Mouse (Mus musculus) ES-E14 (cell line): ENCODE data around the gene Gm17428.
"Not testable (repeated sequence)": the region's sequence is repeated elsewhere in the genome, so short reads cannot be mapped to it uniquely, and the experiment has no call there.

Experiments used
- CHD2 ChIP-seq: IDR thresholded peaks from 2 replicates; pipeline ENCODE4 v1.6.1; 2014; ENCODE audit warnings: mild to moderate bottlenecking, low read depth, low read length, inconsistent platforms
- HCFC1 ChIP-seq: IDR thresholded peaks from 2 replicates; pipeline ENCODE4 v1.6.1; 2012; ENCODE audit warnings: low read length, inconsistent platforms, borderline replicate concordance; ENCODE audit not compliant: insufficient read depth
- MAFK ChIP-seq: IDR thresholded peaks from 2 replicates; pipeline ENCODE4 v1.6.1; 2014; ENCODE audit warnings: mild to moderate bottlenecking, low read depth, low read length, inconsistent platforms; ENCODE audit not compliant: insufficient read depth
- ZC3H11A ChIP-seq: IDR thresholded peaks from 2 replicates; pipeline ENCODE4 v1.6.1; 2012; ENCODE audit warnings: low read depth, mild to moderate bottlenecking, inconsistent platforms, low read length, borderline replicate concordance
- ZNF384 ChIP-seq: IDR thresholded peaks from 2 replicates; pipeline ENCODE4 v1.6.1; 2012; ENCODE audit warnings: low read depth, low read length, inconsistent platforms

- not testable (repeated sequence) for TF ChIP-seq CHD2, ZNF384, ZC3H11A, HCFC1, MAFK
Measured at GRCm38 (mm10) chr14:54947008-54947407, 29.7 kb upstream of the Gm17428 start.
